Mouse (Mus musculus): ENCODE results near the gene Mbnl1. TPM values are rescaled to one million over a fixed set of nuclear protein-coding genes. Genes with fewer than 3 reads are reported as not detected.

The Mbnl1 gene
- polyA plus RNA-seq, 1 experiment = 191 TPM

- Histone ChIP-seq H3K4me1 (ENCODE audit: control insufficient read depth, insufficient read depth, low read length) (peaks cover 12% of the 10 kb centered on the region), H3K4me3 (ENCODE audit: insufficient read depth, low read length) (no peak overlapping the region), H3K27ac (ENCODE audit: insufficient read depth, low read length) (no peak overlapping the region)
- TF ChIP-seq CTCF (IDR thresholded peaks at IDR 0.05; ENCODE audit: borderline replicate concordance, insufficient read depth, low read length) = no peak
- TF ChIP-seq POLR2A (IDR thresholded peaks at IDR 0.05; ENCODE audit: low read depth, low read length) = no peak
Observed at GRCm38 (mm10) chr3:60563529-60564243, 91.1 kb downstream of the Mbnl1 start.

GRCm38 (mm10) chr3:60564244-60564643 lies 91.6 kb downstream of the Mbnl1 start:
- no peak overlapping the region for H3K27ac ChIP-seq (ENCODE audit: insufficient read depth, low read length)
- no peak overlapping the region for H3K4me3 ChIP-seq (ENCODE audit: insufficient read depth, low read length)
- peaks cover 12% of the 10 kb centered on the region for H3K4me1 ChIP-seq (ENCODE audit: control insufficient read depth, insufficient read depth, low read length)
- TF ChIP-seq POLR2A (IDR thresholded peaks at IDR 0.05; ENCODE audit: low read depth, low read length) (no peak), CTCF (IDR thresholded peaks at IDR 0.05; ENCODE audit: borderline replicate concordance, insufficient read depth, low read length) (no peak)

DNA sequence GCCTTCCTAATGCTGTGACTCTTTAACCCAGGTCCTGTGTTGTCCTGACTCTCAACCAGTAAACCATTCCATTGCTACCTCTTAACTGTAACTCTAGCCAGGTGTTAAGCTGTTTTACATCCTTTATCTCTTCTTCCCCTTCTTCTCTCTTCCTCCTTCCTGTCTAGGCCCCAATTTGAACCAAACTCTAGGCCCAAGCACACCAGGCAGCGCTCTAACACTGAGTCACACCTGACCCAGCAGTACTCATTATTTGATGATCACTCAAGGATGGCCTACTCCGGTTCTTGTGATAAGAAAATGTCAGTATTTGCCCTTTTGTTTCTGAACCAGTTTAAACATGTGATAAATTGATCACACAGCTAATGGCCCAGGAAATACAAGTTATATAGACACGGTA lies 92.6 kb downstream of the Mbnl1 start:
- Histone ChIP-seq H3K27ac (ENCODE audit: insufficient read depth, low read length) (no peak overlapping the region), H3K4me1 (ENCODE audit: control insufficient read depth, insufficient read depth, low read length) (peaks cover 12% of the 10 kb centered on the region; the same call in 1 of the 2 replicates)
- TF ChIP-seq CTCF (IDR thresholded peaks at IDR 0.05; ENCODE audit: borderline replicate concordance, insufficient read depth, low read length) (no peak), POLR2A (IDR thresholded peaks at IDR 0.05; ENCODE audit: low read depth, low read length) (no peak)

GRCm38 (mm10) chr3:60565950-60566349 lies 93.3 kb downstream of the Mbnl1 start:
- H3K27ac ChIP-seq (ENCODE audit: insufficient read depth, low read length) = peak overlapping the region; percentile 14; the same call in 1 of the 2 replicates
- TF ChIP-seq POLR2A (IDR thresholded peaks at IDR 0.05; ENCODE audit: low read depth, low read length) (no peak), CTCF (IDR thresholded peaks at IDR 0.05; ENCODE audit: borderline replicate concordance, insufficient read depth, low read length) (no peak)
- no peak overlapping the region for H3K4me3 ChIP-seq (ENCODE audit: insufficient read depth, low read length)
- peaks cover 14% of the 10 kb centered on the region; the same call in 1 of the 2 replicates for H3K4me1 ChIP-seq (ENCODE audit: control insufficient read depth, insufficient read depth, low read length)

More for the DNA sequence above, 92.6 kb downstream of the Mbnl1 start:
- no peak overlapping the region for H3K4me3 ChIP-seq (ENCODE audit: insufficient read depth, low read length)

GRCm38 (mm10) chr3:60568171-60568684 lies 95.6 kb downstream of the Mbnl1 start:
- TF ChIP-seq POLR2A (IDR thresholded peaks at IDR 0.05; ENCODE audit: low read depth, low read length) (no peak), CTCF (IDR thresholded peaks at IDR 0.05; ENCODE audit: borderline replicate concordance, insufficient read depth, low read length) (no peak)
- no peak overlapping the region for H3K4me3 ChIP-seq (ENCODE audit: insufficient read depth, low read length)
- H3K4me1 ChIP-seq (ENCODE audit: control insufficient read depth, insufficient read depth, low read length) = peaks cover 17% of the 10 kb centered on the region; the same call in 1 of the 2 replicates
- H3K27ac ChIP-seq (ENCODE audit: insufficient read depth, low read length) = no peak overlapping the region

GRCm38 (mm10) chr3:60568801-60569568 lies 96.4 kb downstream of the Mbnl1 start:
- H3K27ac ChIP-seq (ENCODE audit: insufficient read depth, low read length) = peak overlapping the region; percentile 2

GRCm38 (mm10) chr3:60569781-60570180 lies 97.2 kb downstream of the Mbnl1 start:
- H3K27ac ChIP-seq (ENCODE audit: insufficient read depth, low read length) = peak overlapping the region; percentile 2
- H3K4me1 ChIP-seq (ENCODE audit: control insufficient read depth, insufficient read depth, low read length) = peaks cover 12% of the 10 kb centered on the region; the same call in 1 of the 2 replicates
- H3K4me3 ChIP-seq (ENCODE audit: insufficient read depth, low read length) = no peak overlapping the region
- TF ChIP-seq CTCF (IDR thresholded peaks at IDR 0.05; ENCODE audit: borderline replicate concordance, insufficient read depth, low read length) (no peak), POLR2A (IDR thresholded peaks at IDR 0.05; ENCODE audit: low read depth, low read length) (no peak)

More at GRCm38 (mm10) chr3:60568801-60569568, 96.4 kb downstream of the Mbnl1 start:
- peaks cover 12% of the 10 kb centered on the region; the same call in 1 of the 2 replicates for H3K4me1 ChIP-seq (ENCODE audit: control insufficient read depth, insufficient read depth, low read length)
- TF ChIP-seq POLR2A (IDR thresholded peaks at IDR 0.05; ENCODE audit: low read depth, low read length) = no peak
- no peak for TF ChIP-seq CTCF (IDR thresholded peaks at IDR 0.05; ENCODE audit: borderline replicate concordance, insufficient read depth, low read length)
- H3K4me3 ChIP-seq (ENCODE audit: insufficient read depth, low read length) = no peak overlapping the region

DNA sequence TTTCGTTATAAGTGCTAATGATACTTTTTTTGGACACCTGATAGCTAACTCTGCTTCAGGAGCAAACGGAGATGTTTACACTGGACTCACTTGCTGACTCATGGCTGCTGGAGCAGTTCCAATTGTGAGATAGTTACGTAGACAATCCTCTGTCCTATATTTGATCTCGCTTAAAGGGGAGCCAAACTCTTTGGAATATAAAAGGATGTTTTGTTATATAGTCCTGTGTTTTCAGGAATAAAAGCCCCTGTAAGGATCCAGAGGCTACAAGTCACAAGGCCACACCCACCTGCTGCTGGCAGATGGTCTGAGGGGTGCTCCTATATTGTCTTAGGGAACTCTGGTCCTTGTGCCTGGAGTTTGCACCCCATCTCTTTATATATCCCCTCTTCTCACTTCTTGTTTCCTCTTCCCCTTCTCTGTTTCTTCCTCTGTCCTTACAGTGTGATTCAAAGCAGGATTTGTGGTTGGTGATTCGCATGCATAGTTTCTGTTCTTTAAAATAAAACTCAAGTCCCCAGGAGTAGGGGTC lies 97.9 kb downstream of the Mbnl1 start:
- Histone ChIP-seq H3K4me3 (ENCODE audit: insufficient read depth, low read length) (no peak overlapping the region), H3K4me1 (ENCODE audit: control insufficient read depth, insufficient read depth, low read length) (peaks cover 16% of the 10 kb centered on the region; the same call in 1 of the 2 replicates)
- TF ChIP-seq CTCF (IDR thresholded peaks at IDR 0.05; ENCODE audit: borderline replicate concordance, insufficient read depth, low read length) (no peak), POLR2A (IDR thresholded peaks at IDR 0.05; ENCODE audit: low read depth, low read length) (no peak)

DNA sequence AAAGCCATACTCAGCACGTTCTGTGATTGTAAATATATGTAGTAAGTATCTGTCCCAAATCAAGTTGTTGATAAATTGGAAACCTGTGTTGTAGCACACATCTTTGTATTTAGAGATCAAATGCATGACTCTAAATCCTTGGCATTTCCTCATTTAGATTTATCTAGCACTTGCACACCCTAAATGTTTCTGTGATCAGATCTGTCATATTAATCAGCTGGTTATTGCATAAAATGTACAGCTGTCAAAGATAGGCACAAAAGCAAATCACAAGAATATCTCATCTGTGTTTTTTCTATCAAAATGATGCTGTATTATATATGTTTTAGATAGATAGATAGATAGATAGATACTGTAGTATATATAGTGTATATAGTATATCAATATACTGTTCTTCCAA lies 98.9 kb downstream of the Mbnl1 start:
- Histone ChIP-seq H3K4me1 (ENCODE audit: control insufficient read depth, insufficient read depth, low read length) (peaks cover 11% of the 10 kb centered on the region; the same call in 1 of the 2 replicates), H3K27ac (ENCODE audit: insufficient read depth, low read length) (no peak overlapping the region)

More for the DNA sequence above, 97.9 kb downstream of the Mbnl1 start:
- peak overlapping the region; percentile 78 for H3K27ac ChIP-seq (ENCODE audit: insufficient read depth, low read length)

More for the DNA sequence above, 98.9 kb downstream of the Mbnl1 start:
- no peak for TF ChIP-seq POLR2A (IDR thresholded peaks at IDR 0.05; ENCODE audit: low read depth, low read length)
- TF ChIP-seq CTCF (IDR thresholded peaks at IDR 0.05; ENCODE audit: borderline replicate concordance, insufficient read depth, low read length) = no peak
- H3K4me3 ChIP-seq (ENCODE audit: insufficient read depth, low read length) = no peak overlapping the region

Measured in embryonic fibroblast, embryonic 13.5 days (primary cell).